Mouse (Mus musculus): ENCODE results near the gene Taok3.

- no peak for TF ChIP-seq SMC3 (IDR thresholded peaks at IDR 0.05; ENCODE audit: low read depth, low read length)
- no peak for TF ChIP-seq POLR2A (IDR thresholded peaks at IDR 0.05; ENCODE audit: control insufficient read depth in 1 of 2, insufficient read depth in 1 of 2, low read depth in 1 of 2, low read length in 2 of 2, poor library complexity in 1 of 2)
- TF ChIP-seq ZNF384 (IDR thresholded peaks at IDR 0.05; ENCODE audit: low read depth, low read length): no peak
- TF ChIP-seq EP300 (IDR thresholded peaks at IDR 0.05; ENCODE audit: low read depth in 1 of 2, low read length in 2 of 2): no peak
- no peak for TF ChIP-seq MAFK (IDR thresholded peaks at IDR 0.05; ENCODE audit: borderline replicate concordance, low read depth, low read length)
- no peak for TF ChIP-seq GABPA (IDR thresholded peaks at IDR 0.05; ENCODE audit: low read depth, low read length)
- TF ChIP-seq SIN3A (IDR thresholded peaks at IDR 0.05; ENCODE audit: low read length): no peak
- TF ChIP-seq GATA1 (IDR thresholded peaks at IDR 0.05; ENCODE audit: low read depth, low read length): no peak
- no peak for TF ChIP-seq ZC3H11A (IDR thresholded peaks at IDR 0.05; ENCODE audit: low read depth, low read length)
Observed at GRCm38 (mm10) chr5:117193748-117194147, 73.8 kb downstream of the Taok3 start.
